Mouse (Mus musculus) stomach, postnatal 0 days (tissue): Measurements from ENCODE around the gene Cd48. TPM values are rescaled to one million over a fixed set of nuclear protein-coding genes. Genes with fewer than 3 reads are reported as not detected.

Experiments used
- ATAC-seq: fragments of 200-750 bp; cut with Nextera tagmentation; 2 replicates; pipeline ENCODE4 v1.8.0; 2017; ENCODE audit not compliant: low FRiP score, low TSS enrichment
- DNase-seq: peaks from one replicate; pipeline ENCODE4 v3.0.0-alpha.2; 2016; ENCODE audit warnings: low spot score
- H3K27ac ChIP-seq: fragments of 300-500 bp; sonication (generic); replicated peaks from 2 replicates; pipeline ENCODE4 v1.5.1; 2014; ENCODE audit warnings: mild to moderate bottlenecking, control low read depth
- H3K27me3 ChIP-seq: fragments of 300-500 bp; sonication (generic); 2 replicates; pipeline ENCODE4 v1.6.1; 2014; ENCODE audit warnings: low read length; ENCODE audit not compliant: control insufficient read depth, insufficient read depth
- H3K36me3 ChIP-seq: fragments of 300-500 bp; sonication (generic); 2 replicates; pipeline ENCODE4 v1.6.1; 2014; ENCODE audit warnings: low read length, mixed read lengths; ENCODE audit not compliant: control insufficient read depth, insufficient read depth
- H3K4me1 ChIP-seq: fragments of 300-500 bp; sonication (generic); replicated peaks from 2 replicates; pipeline ENCODE4 v1.6.1; 2014; ENCODE audit warnings: antibody characterized with exemption; ENCODE audit not compliant: control insufficient read depth, insufficient read depth
- H3K4me2 ChIP-seq: fragments of 300-500 bp; sonication (generic); replicated peaks from 2 replicates; pipeline ENCODE4 v1.6.1; 2014; ENCODE audit warnings: low read depth, mild to moderate bottlenecking, control low read depth, moderate library complexity
- H3K4me3 ChIP-seq: fragments of 300-500 bp; sonication (generic); 2 replicates; pipeline ENCODE4 v1.5.1; 2014; ENCODE audit warnings: low read depth, low read length, control low read depth
- H3K9ac ChIP-seq: fragments of 300-500 bp; sonication (generic); 2 replicates; pipeline ENCODE4 v1.6.1; 2014; ENCODE audit warnings: mild to moderate bottlenecking, low read length, control low read depth, mixed read lengths
- H3K9me3 ChIP-seq: fragments of 300-500 bp; sonication (generic); 2 replicates; pipeline ENCODE4 v1.6.1; 2016; ENCODE audit warnings: low read length; ENCODE audit not compliant: control insufficient read depth
- CTCF ChIP-seq: IDR thresholded peaks from 2 replicates; pipeline ENCODE4 v1.5.1; 2016; ENCODE audit warnings: antibody characterized with exemption, low read depth, mild to moderate bottlenecking, moderate library complexity
- EP300 ChIP-seq: optimal IDR thresholded peaks from 2 replicates; pipeline ENCODE3; 2016; ENCODE audit warnings: antibody characterized with exemption
- WGBS: fragments of 180-500 bp; shearing (Covaris S2); extraction: QIAGEN DNeasy Blood & Tissue Kit; methylation state at CpG from one replicate; pipeline ENCODE4 v1.1.7; 2014; 5-methylcytosine and 5-hydroxymethylcytosine counted together
- microRNA-seq: library from miRNA; unstranded; fragments of <30 nt; microRNA quantifications from one replicate; pipeline ENCODE4, GENCODE M21; 2016
- polyA plus RNA-seq: library from polyadenylated mRNA; unstranded; fragments of >200 nt; fragmentation: Nextera tagmentation; extraction: Ambion mirVana; gene quantifications from 2 replicates; pipeline ENCODE4 v1.2.1, GENCODE M21; 2015

Cd48 gene
- polyA plus RNA-seq, 1 experiment from 2014 or later: 2.9 TPM

- H3K27me3 ChIP-seq: no peaks in the 10 kb centered on the region
- no peak for ATAC-seq
- no peaks in the 10 kb centered on the region for H3K36me3 ChIP-seq
- no peaks in the 10 kb centered on the region for H3K4me1 ChIP-seq
- 63% methylated on average over 3 of the region's 3 CpGs for WGBS
- H3K9me3 ChIP-seq: no peaks in the 10 kb centered on the region
- no peak for TF ChIP-seq EP300
- TF ChIP-seq CTCF: no peak
- no peak for DNase-seq
- H3K9ac ChIP-seq: no peak overlapping the region
- no peak overlapping the region for H3K27ac ChIP-seq
- no peak overlapping the region for H3K4me3 ChIP-seq
- H3K4me2 ChIP-seq: no peak overlapping the region
Observed at GRCm38 (mm10) chr1:171748127-171748969, 66.5 kb downstream of the Cd48 start.

Small RNA genes within 50 kb of the gene (microRNA-seq; reads per million reads assigned to microRNA genes)
- gene Mir7683: not detected

Other genes with a start within 250 kb of the Cd48 start
- 95.8 and 113 TPM in 2 replicates for gene F11r, start 244.5 kb upstream of the Cd48 start, polyA plus RNA-seq
- 11.1 and 11.2 TPM in 2 replicates for gene Alyref2, start 178.5 kb upstream of the Cd48 start, polyA plus RNA-seq
- gene Itln1, start 146.7 kb upstream of the Cd48 start, polyA plus RNA-seq: 0.25 and 0.33 TPM in 2 replicates
- 0.21 and 0.33 TPM in 2 replicates for gene Cd244a, start 122.8 kb upstream of the Cd48 start, polyA plus RNA-seq
- 0.13 and 0.18 TPM in 2 replicates for gene Ly9, start 74.6 kb upstream of the Cd48 start, polyA plus RNA-seq
- 0.05 and 0.38 TPM in 2 replicates for gene Slamf7, start 29.0 kb upstream of the Cd48 start, polyA plus RNA-seq
- gene Slamf1, start 85.1 kb downstream of the Cd48 start, polyA plus RNA-seq: 0.05 and 0.06 TPM in 2 replicates
- 1.5 and 1.8 TPM in 2 replicates for gene Cd84, start 157.7 kb downstream of the Cd48 start, polyA plus RNA-seq
- not detected in 2 replicates for gene Gm10521, start 213.7 kb downstream of the Cd48 start, polyA plus RNA-seq
- 0.06 and 0.36 TPM in 2 replicates for gene Slamf6, start 235.5 kb downstream of the Cd48 start, polyA plus RNA-seq